Mouse (Mus musculus): ENCODE data around the gene Eif4g3. TPM values are rescaled to one million over a fixed set of nuclear protein-coding genes. Genes with fewer than 3 reads are reported as not detected.
A peak's percentile ranks its signal among the peaks of the same experiment; 100 is the strongest.

Gene Eif4g3
- polyA plus RNA-seq, 1 experiment: 251 TPM

GRCm38 (mm10) chr4:138082466-138082865 lies 89.6 kb downstream of the Eif4g3 start:
- Histone ChIP-seq H3K4me1 (ENCODE audit: control insufficient read depth, insufficient read depth, low read length) (no peaks in the 10 kb centered on the region), H3K4me3 (ENCODE audit: control insufficient read depth, low read depth, low read length) (no peak overlapping the region), H3K27me3 (ENCODE audit: control insufficient read depth, insufficient read depth, low read length) (no peaks in the 10 kb centered on the region), H3K36me3 (ENCODE audit: control insufficient read depth, insufficient read depth, low read length) (peaks cover 1% of the 10 kb centered on the region), H3K27ac (ENCODE audit: control insufficient read depth, insufficient read depth, low read depth, low read length) (no peak overlapping the region)
- TF ChIP-seq POLR2A (IDR thresholded peaks at IDR 0.05; ENCODE audit: control insufficient read depth, low read depth, low read length): no peak
- TF ChIP-seq CTCF (IDR thresholded peaks at IDR 0.05; ENCODE audit: control insufficient read depth, insufficient read depth, insufficient replicate concordance, low read depth, low read length): no peak

GRCm38 (mm10) chr4:138084103-138084502 lies 91.3 kb downstream of the Eif4g3 start:
- no peak overlapping the region for H3K4me3 ChIP-seq (ENCODE audit: control insufficient read depth, low read depth, low read length)
- H3K4me1 ChIP-seq (ENCODE audit: control insufficient read depth, insufficient read depth, low read length): no peaks in the 10 kb centered on the region
- no peak overlapping the region for H3K27ac ChIP-seq (ENCODE audit: control insufficient read depth, insufficient read depth, low read depth, low read length)
- H3K27me3 ChIP-seq (ENCODE audit: control insufficient read depth, insufficient read depth, low read length): no peaks in the 10 kb centered on the region
- peaks cover 1% of the 10 kb centered on the region for H3K36me3 ChIP-seq (ENCODE audit: control insufficient read depth, insufficient read depth, low read length)
- TF ChIP-seq POLR2A (IDR thresholded peaks at IDR 0.05; ENCODE audit: control insufficient read depth, low read depth, low read length): no peak
- no peak for TF ChIP-seq CTCF (IDR thresholded peaks at IDR 0.05; ENCODE audit: control insufficient read depth, insufficient read depth, insufficient replicate concordance, low read depth, low read length)

- H3K4me1 ChIP-seq (ENCODE audit: control insufficient read depth, insufficient read depth, low read length): no peaks in the 10 kb centered on the region
- TF ChIP-seq POLR2A (IDR thresholded peaks at IDR 0.05; ENCODE audit: control insufficient read depth, low read depth, low read length) (no peak), CTCF (IDR thresholded peaks at IDR 0.05; ENCODE audit: control insufficient read depth, insufficient read depth, insufficient replicate concordance, low read depth, low read length) (no peak)
These were observed 92.2 kb downstream of the Eif4g3 start for GRCm38 (mm10) chr4:138084851-138085573.

GRCm38 (mm10) chr4:138086949-138087348 lies 94.1 kb downstream of the Eif4g3 start:
- TF ChIP-seq CTCF (IDR thresholded peaks at IDR 0.05; ENCODE audit: control insufficient read depth, insufficient read depth, insufficient replicate concordance, low read depth, low read length) (no peak), POLR2A (IDR thresholded peaks at IDR 0.05; ENCODE audit: control insufficient read depth, low read depth, low read length) (no peak)
- H3K27ac ChIP-seq (ENCODE audit: control insufficient read depth, insufficient read depth, low read depth, low read length): no peak overlapping the region
- H3K36me3 ChIP-seq (ENCODE audit: control insufficient read depth, insufficient read depth, low read length): peaks cover 1% of the 10 kb centered on the region

More at GRCm38 (mm10) chr4:138084851-138085573, 92.2 kb downstream of the Eif4g3 start:
- H3K27ac ChIP-seq (ENCODE audit: control insufficient read depth, insufficient read depth, low read depth, low read length): no peak overlapping the region
- H3K27me3 ChIP-seq (ENCODE audit: control insufficient read depth, insufficient read depth, low read length): no peaks in the 10 kb centered on the region
- H3K4me3 ChIP-seq (ENCODE audit: control insufficient read depth, low read depth, low read length): peak overlapping the region; percentile 35; the same call in 1 of the 2 replicates
- peaks cover 1% of the 10 kb centered on the region for H3K36me3 ChIP-seq (ENCODE audit: control insufficient read depth, insufficient read depth, low read length)

GRCm38 (mm10) chr4:138089512-138089911 lies 96.7 kb downstream of the Eif4g3 start:
- Histone ChIP-seq H3K4me3 (ENCODE audit: control insufficient read depth, low read depth, low read length) (no peak overlapping the region), H3K36me3 (ENCODE audit: control insufficient read depth, insufficient read depth, low read length) (no peaks in the 10 kb centered on the region; the same call in 1 of the 2 replicates), H3K27ac (ENCODE audit: control insufficient read depth, insufficient read depth, low read depth, low read length) (no peak overlapping the region), H3K4me1 (ENCODE audit: control insufficient read depth, insufficient read depth, low read length) (no peaks in the 10 kb centered on the region), H3K27me3 (ENCODE audit: control insufficient read depth, insufficient read depth, low read length) (no peaks in the 10 kb centered on the region)
- TF ChIP-seq CTCF (IDR thresholded peaks at IDR 0.05; ENCODE audit: control insufficient read depth, insufficient read depth, insufficient replicate concordance, low read depth, low read length) (no peak), POLR2A (IDR thresholded peaks at IDR 0.05; ENCODE audit: control insufficient read depth, low read depth, low read length) (no peak)

More at GRCm38 (mm10) chr4:138086949-138087348, 94.1 kb downstream of the Eif4g3 start:
- Histone ChIP-seq H3K4me1 (ENCODE audit: control insufficient read depth, insufficient read depth, low read length) (no peaks in the 10 kb centered on the region), H3K27me3 (ENCODE audit: control insufficient read depth, insufficient read depth, low read length) (no peaks in the 10 kb centered on the region), H3K4me3 (ENCODE audit: control insufficient read depth, low read depth, low read length) (no peak overlapping the region)

GRCm38 (mm10) chr4:138091562-138092194 lies 98.9 kb downstream of the Eif4g3 start:
- Histone ChIP-seq H3K4me3 (ENCODE audit: control insufficient read depth, low read depth, low read length) (no peak overlapping the region), H3K4me1 (ENCODE audit: control insufficient read depth, insufficient read depth, low read length) (no peaks in the 10 kb centered on the region), H3K27me3 (ENCODE audit: control insufficient read depth, insufficient read depth, low read length) (no peaks in the 10 kb centered on the region), H3K27ac (ENCODE audit: control insufficient read depth, insufficient read depth, low read depth, low read length) (no peak overlapping the region), H3K36me3 (ENCODE audit: control insufficient read depth, insufficient read depth, low read length) (peaks cover under 1% of the 10 kb centered on the region)
- TF ChIP-seq CTCF (IDR thresholded peaks at IDR 0.05; ENCODE audit: control insufficient read depth, insufficient read depth, insufficient replicate concordance, low read depth, low read length) (no peak), POLR2A (IDR thresholded peaks at IDR 0.05; ENCODE audit: control insufficient read depth, low read depth, low read length) (no peak)

GRCm38 (mm10) chr4:138100456-138100855 lies 107.6 kb downstream of the Eif4g3 start:
- H3K36me3 ChIP-seq (ENCODE audit: control insufficient read depth, insufficient read depth, low read length): peaks cover 7% of the 10 kb centered on the region
- H3K27me3 ChIP-seq (ENCODE audit: control insufficient read depth, insufficient read depth, low read length): no peaks in the 10 kb centered on the region
- no peak overlapping the region for H3K27ac ChIP-seq (ENCODE audit: control insufficient read depth, insufficient read depth, low read depth, low read length)
- no peaks in the 10 kb centered on the region for H3K4me1 ChIP-seq (ENCODE audit: control insufficient read depth, insufficient read depth, low read length)
- no peak overlapping the region for H3K4me3 ChIP-seq (ENCODE audit: control insufficient read depth, low read depth, low read length)
- no peak for TF ChIP-seq CTCF (IDR thresholded peaks at IDR 0.05; ENCODE audit: control insufficient read depth, insufficient read depth, insufficient replicate concordance, low read depth, low read length)
- no peak for TF ChIP-seq POLR2A (IDR thresholded peaks at IDR 0.05; ENCODE audit: control insufficient read depth, low read depth, low read length)
